Mouse (Mus musculus): ENCODE results near the gene Vmn1r173.
"Not testable (repeated sequence)": the region's sequence is repeated elsewhere in the genome, so short reads cannot be mapped to it uniquely, and the experiment has no call there.

Gene Vmn1r173

DNA sequence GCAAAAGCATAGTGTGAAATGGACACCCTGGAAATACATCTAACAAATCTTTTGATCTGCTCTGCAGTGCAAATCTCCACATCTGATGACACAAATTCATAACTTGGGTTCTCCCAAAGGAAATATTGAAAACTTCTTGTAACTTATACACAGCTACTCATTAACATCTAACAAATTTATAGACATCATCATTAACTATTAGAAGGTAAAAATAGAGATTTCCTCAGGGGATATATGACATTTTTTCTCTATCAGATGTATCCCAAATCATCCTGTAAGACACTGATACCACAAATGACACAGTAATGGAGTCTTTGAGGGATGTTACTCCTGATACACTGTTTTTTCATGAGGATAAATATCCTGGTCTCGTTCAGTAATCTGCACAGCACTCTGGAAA, at the start of gene Vmn1r173:
TSS of gene Vmn1r173 (plus strand) at position 301 of the 400 bp plus-strand sequence.
- not testable (repeated sequence) for DNase-seq (ENCODE audit: low spot score)

DNA sequence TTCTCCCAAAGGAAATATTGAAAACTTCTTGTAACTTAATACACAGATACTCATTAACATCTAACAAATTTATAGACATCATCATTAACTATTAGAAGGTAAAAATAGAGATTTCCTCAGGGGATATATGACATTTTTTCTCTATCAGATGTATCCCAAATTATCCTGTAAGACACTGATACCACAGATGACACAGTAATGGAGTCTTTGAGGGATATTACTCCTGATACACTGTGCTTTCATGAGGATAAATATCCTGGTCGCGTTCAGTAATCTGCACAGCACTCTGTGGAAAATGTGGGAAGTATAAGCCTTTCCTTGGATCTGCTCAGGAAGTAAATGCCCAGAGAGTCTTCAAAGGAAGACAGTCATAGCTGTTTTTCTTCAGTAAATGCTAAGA, 42.5 kb upstream of the Vmn1r173 start, which contains the start of gene Vmn1r172:
TSS of gene Vmn1r172 (plus strand) at position 301 of the 400 bp plus-strand sequence.
- DNase-seq (ENCODE audit: low spot score), result no peak

DNA sequence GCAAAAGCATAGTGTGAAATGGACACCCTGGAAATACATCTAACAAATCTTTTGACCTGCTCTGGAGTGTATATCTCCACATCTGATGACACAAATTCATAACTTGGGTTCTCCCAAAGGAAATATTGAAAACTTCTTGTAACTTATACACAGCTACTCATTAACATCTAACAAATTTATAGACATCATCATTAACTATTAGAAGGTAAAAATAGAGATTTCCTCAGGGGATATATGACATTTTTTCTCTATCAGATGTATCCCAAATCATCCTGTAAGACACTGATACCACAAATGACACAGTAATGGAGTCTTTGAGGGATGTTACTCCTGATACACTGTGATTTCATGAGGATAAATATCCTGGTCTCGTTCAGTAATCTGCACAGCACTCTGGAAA, 51.5 kb downstream of the Vmn1r173 start, which contains the start of gene Vmn1r174:
TSS of gene Vmn1r174 (plus strand) at position 301 of the 400 bp plus-strand sequence.
- DNase-seq (ENCODE audit: low spot score), result not testable (repeated sequence)

Data from testis, postnatal 14 days (tissue).